Mouse (Mus musculus) testis, adult 10 weeks (tissue): Measurements from ENCODE around the gene Swap70. TPM values are rescaled to one million over a fixed set of nuclear protein-coding genes. Genes with fewer than 3 reads are reported as not detected.

Experiments used
- polyA plus RNA-seq: library from polyadenylated mRNA; stranded (reverse); fragments of 350-450 nt; fragmentation: Illumina TruSeq; extraction: RNeasy Lipid Tissue Mini Kit (QIAGEN cat#74804); gene quantifications from one replicate; pipeline ENCODE4 v1.2.3, GENCODE M21; 2014; ENCODE audit warnings: low read depth, low replicate concordance

The Swap70 gene
- 8.5 TPM for polyA plus RNA-seq

DNA sequence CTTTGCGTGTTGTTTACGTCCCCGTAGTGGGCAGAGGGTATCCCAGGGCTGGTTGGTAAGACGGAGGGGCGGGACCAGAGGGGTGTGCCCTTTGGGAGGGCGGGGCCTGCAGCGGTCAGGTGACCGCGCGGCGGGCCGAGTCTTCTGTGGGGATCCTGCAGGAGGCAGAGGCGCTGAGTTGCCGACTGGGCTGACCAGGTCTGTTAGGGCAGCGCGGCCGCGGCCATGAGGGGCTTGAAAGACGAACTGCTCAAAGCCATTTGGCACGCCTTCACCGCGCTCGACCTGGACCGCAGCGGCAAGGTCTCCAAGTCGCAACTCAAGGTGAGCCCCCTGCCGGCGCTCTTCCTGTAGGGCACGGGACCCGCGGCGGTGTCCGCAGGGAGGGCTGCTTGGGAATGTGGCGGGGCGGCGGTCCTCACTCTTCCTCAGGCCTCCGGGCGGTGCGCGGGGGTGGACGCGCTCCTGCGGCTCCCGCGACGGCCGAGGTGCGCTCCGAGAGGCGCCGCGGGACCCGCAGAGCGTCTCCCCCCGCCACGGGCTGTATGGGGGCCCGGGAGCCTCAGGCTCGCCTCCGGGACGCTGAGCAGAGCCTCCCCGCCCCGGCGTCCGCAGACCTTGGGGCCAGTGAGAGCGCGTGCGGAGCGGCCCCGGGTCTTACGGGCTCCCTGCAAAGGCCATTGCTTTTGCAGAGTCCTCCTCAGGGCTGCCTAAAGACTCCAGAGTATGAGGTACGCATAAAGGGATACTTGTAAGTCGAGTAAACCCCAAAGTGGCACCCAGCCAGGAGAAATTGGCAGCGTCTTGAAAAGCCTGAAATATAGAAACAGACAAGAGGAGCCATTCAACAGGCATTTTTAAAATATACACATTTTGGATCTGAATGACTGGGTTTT is at the start of gene Swap70:
Gene Swap70 (plus strand): TSS at position 126 of the 896 bp plus-strand sequence.

Other genes starting within 250 kb of the Swap70 start
- gene Tmem41b, start 234.8 kb upstream of the Swap70 start, polyA plus RNA-seq = 156 TPM
- 66.8 TPM for gene Ipo7, start 203.4 kb upstream of the Swap70 start, polyA plus RNA-seq
- gene Zfp143, start 160.5 kb upstream of the Swap70 start, polyA plus RNA-seq = 13.1 TPM
- 46.1 TPM for gene Wee1, start 99.7 kb upstream of the Swap70 start, polyA plus RNA-seq